Comparison of ENCODE assay signal across 8 mouse cellular contexts in genomic region chr17:26953726-26954125, GRCm38 (mm10). TPM values are rescaled to one million over a fixed set of nuclear protein-coding genes. Genes with fewer than 3 reads are reported as not detected.
DNase-seq lines count a peak whose midpoint lies in the region; ATAC-seq lines count a peak whose summit lies in the region.

No protein-coding gene starts in this region.

- peaks cover 38% of the 10 kb centered on the region for H3K36me3 ChIP-seq in kidney, embryonic 14.5 days (ENCODE audit: control insufficient read depth, insufficient read depth, low read length)
- H3K36me3 ChIP-seq in embryonic facial prominence, embryonic 15.5 days, result peaks cover 36% of the 10 kb centered on the region
- H3K36me3 ChIP-seq in hindbrain, embryonic 13.5 days, result peaks cover 42% of the 10 kb centered on the region
- H3K36me3 ChIP-seq in midbrain, embryonic 15.5 days (replicated peaks), result peaks cover 33% of the 10 kb centered on the region

- no peak overlapping the region for H3K27ac ChIP-seq in kidney, embryonic 14.5 days (ENCODE audit: low read depth, low read length)
- H3K27ac ChIP-seq in embryonic facial prominence, embryonic 15.5 days (replicated peaks), result 0 out of 2 replicates have a peak overlapping the region, but pooled peaks have one; percentile 28
- H3K27ac ChIP-seq in hindbrain, embryonic 13.5 days, result peak overlapping the region; percentile 85
- peak overlapping the region; percentile 31; the same call in 1 of the 2 replicates for H3K27ac ChIP-seq in midbrain, embryonic 15.5 days

- peak overlapping the region; percentile 55 for H3K4me2 ChIP-seq in kidney, embryonic 14.5 days (replicated peaks; ENCODE audit: low read depth, low read length)
- peak overlapping the region; percentile 9 for H3K4me2 ChIP-seq in embryonic facial prominence, embryonic 15.5 days (replicated peaks)
- peak overlapping the region; percentile 85 for H3K4me2 ChIP-seq in hindbrain, embryonic 13.5 days
- H3K4me2 ChIP-seq in midbrain, embryonic 15.5 days, result peak overlapping the region; percentile 83

- peaks cover 53% of the 10 kb centered on the region for H3K4me1 ChIP-seq in kidney, embryonic 14.5 days (ENCODE audit: control insufficient read depth, insufficient read depth, low read length)
- H3K4me1 ChIP-seq in embryonic facial prominence, embryonic 15.5 days, result peaks cover 51% of the 10 kb centered on the region
- peaks cover 61% of the 10 kb centered on the region for H3K4me1 ChIP-seq in hindbrain, embryonic 13.5 days (replicated peaks)
- peaks cover 52% of the 10 kb centered on the region for H3K4me1 ChIP-seq in midbrain, embryonic 15.5 days

- no peak overlapping the region for H3K9ac ChIP-seq in kidney, embryonic 14.5 days (ENCODE audit: low read depth, low read length)
- H3K9ac ChIP-seq in embryonic facial prominence, embryonic 15.5 days, result no peak overlapping the region
- H3K9ac ChIP-seq in hindbrain, embryonic 13.5 days, result peak overlapping the region; percentile 89
- H3K9ac ChIP-seq in midbrain, embryonic 15.5 days, result peak overlapping the region; percentile 82

- H3K9me3 ChIP-seq in kidney, embryonic 14.5 days (ENCODE audit: control insufficient read depth, low read length), result no peaks in the 10 kb centered on the region
- no peaks in the 10 kb centered on the region for H3K9me3 ChIP-seq in embryonic facial prominence, embryonic 15.5 days (replicated peaks)
- no peaks in the 10 kb centered on the region for H3K9me3 ChIP-seq in hindbrain, embryonic 13.5 days
- H3K9me3 ChIP-seq in midbrain, embryonic 15.5 days, result no peaks in the 10 kb centered on the region

- no peak overlapping the region for H3K4me3 ChIP-seq in kidney, embryonic 14.5 days (ENCODE audit: low read length)
- no peak overlapping the region for H3K4me3 ChIP-seq in embryonic facial prominence, embryonic 15.5 days (replicated peaks)
- H3K4me3 ChIP-seq in hindbrain, embryonic 13.5 days, result peak overlapping the region; percentile 42
- peak overlapping the region; percentile 72 for H3K4me3 ChIP-seq in midbrain, embryonic 15.5 days

- 18% methylated on average over 12 of the region's 16 CpGs for WGBS in kidney, embryonic 14.5 days
- WGBS in embryonic facial prominence, embryonic 15.5 days, result 22% methylated on average over 16 of the region's 16 CpGs
- 12% methylated on average over 12 of the region's 16 CpGs for WGBS in hindbrain, embryonic 13.5 days
- WGBS in midbrain, embryonic 15.5 days, result 25% methylated on average over 11 of the region's 16 CpGs

- no peak for DNase-seq in kidney, postnatal 10 days
- no peak for DNase-seq in natural killer cell, adult 2 months (ENCODE audit: low spot score in 2 of 2)
- no peak for DNase-seq in right cerebral cortex, adult 2 months (ENCODE audit: low spot score in 2 of 2)
- DNase-seq in urinary bladder, postnatal 36 days (ENCODE audit: low spot score in 2 of 2), result no peak

- H3K27me3 ChIP-seq in kidney, embryonic 14.5 days (ENCODE audit: control insufficient read depth, insufficient read depth, low read length), result no peaks in the 10 kb centered on the region
- no peaks in the 10 kb centered on the region for H3K27me3 ChIP-seq in embryonic facial prominence, embryonic 15.5 days
- no peaks in the 10 kb centered on the region for H3K27me3 ChIP-seq in hindbrain, embryonic 13.5 days
- no peaks in the 10 kb centered on the region for H3K27me3 ChIP-seq in midbrain, embryonic 15.5 days (replicated peaks)

- ATAC-seq in kidney, embryonic 14.5 days (ENCODE audit: low FRiP score, low TSS enrichment), result no peak
- ATAC-seq in embryonic facial prominence, embryonic 15.5 days (ENCODE audit: insufficient number of reproducible peaks, low FRiP score, low TSS enrichment, low read depth), result no peak
- no peak for ATAC-seq in hindbrain, embryonic 13.5 days (ENCODE audit: low FRiP score)
- ATAC-seq in midbrain, embryonic 15.5 days (replicated peaks), result no peak

RNA-seq across cellular contexts. Expression of gene Syngap1, which starts 12.7 kb away (rescaled TPM):
- 2.6 and 3.5 TPM in 2 replicates for polyA plus RNA-seq in kidney, embryonic 14.5 days (2014; fragmentation: Nextera tagmentation; extraction: Ambion mirVana)
- 2.2 and 3.2 TPM in 2 replicates for polyA plus RNA-seq in embryonic facial prominence, embryonic 15.5 days (2015; fragmentation: Nextera tagmentation; extraction: Ambion mirVana)
- 4.6 and 5.9 TPM in 2 replicates for polyA plus RNA-seq in hindbrain, embryonic 13.5 days (2015; fragmentation: Nextera tagmentation; extraction: Ambion mirVana)
- 6.0 and 7.3 TPM in 2 replicates for polyA plus RNA-seq in midbrain, embryonic 15.5 days (2015; fragmentation: Nextera tagmentation; extraction: Ambion mirVana)

RNA-seq across cellular contexts. Expression of gene Cuta, which starts 14.4 kb away (rescaled TPM):
- polyA plus RNA-seq in kidney, embryonic 14.5 days (2014; fragmentation: Nextera tagmentation; extraction: Ambion mirVana), result 164 and 182 TPM in 2 replicates
- polyA plus RNA-seq in embryonic facial prominence, embryonic 15.5 days (2015; fragmentation: Nextera tagmentation; extraction: Ambion mirVana), result 172 and 180 TPM in 2 replicates
- polyA plus RNA-seq in hindbrain, embryonic 13.5 days (2015; fragmentation: Nextera tagmentation; extraction: Ambion mirVana), result 133 and 148 TPM in 2 replicates
- polyA plus RNA-seq in midbrain, embryonic 15.5 days (2015; fragmentation: Nextera tagmentation; extraction: Ambion mirVana), result 127 and 131 TPM in 2 replicates

RNA-seq across cellular contexts. Expression of gene Zbtb9, which starts 19.2 kb away (rescaled TPM):
- 6.3 and 12.8 TPM in 2 replicates for polyA plus RNA-seq in kidney, embryonic 14.5 days (2014; fragmentation: Nextera tagmentation; extraction: Ambion mirVana)
- polyA plus RNA-seq in embryonic facial prominence, embryonic 15.5 days (2015; fragmentation: Nextera tagmentation; extraction: Ambion mirVana), result 13.8 and 15.6 TPM in 2 replicates
- polyA plus RNA-seq in hindbrain, embryonic 13.5 days (2015; fragmentation: Nextera tagmentation; extraction: Ambion mirVana), result 17.8 and 18.0 TPM in 2 replicates
- polyA plus RNA-seq in midbrain, embryonic 15.5 days (2015; fragmentation: Nextera tagmentation; extraction: Ambion mirVana), result 15.4 and 16.9 TPM in 2 replicates

RNA-seq across cellular contexts. Expression of gene Phf1, which starts 20.9 kb away (rescaled TPM):
- polyA plus RNA-seq in kidney, embryonic 14.5 days (2014; fragmentation: Nextera tagmentation; extraction: Ambion mirVana), result 6.0 TPM in 2 replicates
- 13.6 and 17.4 TPM in 2 replicates for polyA plus RNA-seq in embryonic facial prominence, embryonic 15.5 days (2015; fragmentation: Nextera tagmentation; extraction: Ambion mirVana)
- polyA plus RNA-seq in hindbrain, embryonic 13.5 days (2015; fragmentation: Nextera tagmentation; extraction: Ambion mirVana), result 17.9 and 19.2 TPM in 2 replicates
- 27.2 and 29.5 TPM in 2 replicates for polyA plus RNA-seq in midbrain, embryonic 15.5 days (2015; fragmentation: Nextera tagmentation; extraction: Ambion mirVana)

RNA-seq across cellular contexts. Expression of gene Kifc5b, which starts 36.8 kb away (rescaled TPM):
- polyA plus RNA-seq in kidney, embryonic 14.5 days (2014; fragmentation: Nextera tagmentation; extraction: Ambion mirVana), result 6.9 and 11.2 TPM in 2 replicates
- 6.5 and 7.4 TPM in 2 replicates for polyA plus RNA-seq in embryonic facial prominence, embryonic 15.5 days (2015; fragmentation: Nextera tagmentation; extraction: Ambion mirVana)
- 3.6 and 4.5 TPM in 2 replicates for polyA plus RNA-seq in hindbrain, embryonic 13.5 days (2015; fragmentation: Nextera tagmentation; extraction: Ambion mirVana)
- 3.3 and 3.5 TPM in 2 replicates for polyA plus RNA-seq in midbrain, embryonic 15.5 days (2015; fragmentation: Nextera tagmentation; extraction: Ambion mirVana)

Comparison
In these comparisons a context has a peak if more than half of its experiments do, and no peak if none do; other contexts are left out.
1. H3K4me2 ChIP-seq: peak in every context shown above with its lines; median percentile 85 in hindbrain, embryonic 13.5 days; 83 in midbrain, embryonic 15.5 days; 55 in kidney, embryonic 14.5 days; 9 in embryonic facial prominence, embryonic 15.5 days.
2. H3K4me3 ChIP-seq: peak in hindbrain, embryonic 13.5 days (single experiment) and midbrain, embryonic 15.5 days (single experiment); none in kidney, embryonic 14.5 days (single experiment) and embryonic facial prominence, embryonic 15.5 days (single experiment).
3. H3K9ac ChIP-seq: peak in hindbrain, embryonic 13.5 days (single experiment) and midbrain, embryonic 15.5 days (single experiment); none in kidney, embryonic 14.5 days (single experiment) and embryonic facial prominence, embryonic 15.5 days (single experiment).